Mouse (Mus musculus): Measurements from ENCODE around the gene Zbtb32.

Gene Zbtb32

GRCm38 (mm10) chr7:30598786-30599185 lies at the start of gene Zbtb32:
Zbtb32 (minus strand) TSS chr7:30598909.
- no peak for DNase-seq

DNA sequence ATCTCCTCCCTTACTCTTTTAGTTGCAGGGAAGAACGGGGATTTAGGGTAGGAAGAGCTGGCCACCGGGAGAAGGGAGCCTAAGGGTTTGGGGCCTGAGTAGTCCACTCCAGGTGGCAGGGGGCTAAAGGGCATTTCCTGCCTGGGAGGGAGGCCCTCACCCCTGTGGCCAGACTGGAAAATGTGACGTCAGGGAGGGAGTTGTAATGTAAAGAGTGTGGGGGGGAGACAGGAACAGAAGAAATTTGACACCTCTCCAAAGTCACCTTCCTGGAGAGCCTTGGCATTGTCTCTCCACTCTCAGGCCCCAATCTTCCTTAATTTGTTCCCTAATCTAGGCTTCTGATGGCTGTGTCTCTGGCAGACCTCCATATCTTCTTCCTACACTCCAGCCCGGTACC lies 40.4 kb upstream of the Zbtb32 start:
- no peak for DNase-seq

GRCm38 (mm10) chr7:30636395-30636794 lies 37.7 kb upstream of the Zbtb32 start:
- DNase-seq = no peak

DNA sequence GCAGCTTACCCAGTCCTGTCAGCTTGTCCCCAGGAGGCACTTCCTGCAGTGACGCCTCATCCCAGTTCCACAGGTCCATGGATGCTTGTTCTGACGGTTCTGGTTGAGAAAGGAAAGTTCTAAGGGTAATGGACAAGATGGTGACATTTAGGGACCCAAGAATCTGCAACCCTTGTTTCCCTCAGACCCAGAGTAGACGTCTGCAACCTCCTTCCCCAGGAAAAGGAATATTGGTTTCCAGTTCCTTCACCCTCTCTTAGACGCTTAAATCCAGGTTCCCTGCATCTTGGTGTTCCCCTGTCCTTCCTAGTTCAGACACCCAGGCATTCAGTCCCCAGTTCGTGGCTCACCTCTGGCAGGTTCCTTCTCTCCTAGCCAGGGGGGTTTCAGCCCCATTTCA lies 37.0 kb upstream of the Zbtb32 start, which contains the start of gene Etv2:
Gene Etv2 (minus strand): TSS at position 101 of the 400 bp plus-strand sequence.
- no peak for DNase-seq

DNA sequence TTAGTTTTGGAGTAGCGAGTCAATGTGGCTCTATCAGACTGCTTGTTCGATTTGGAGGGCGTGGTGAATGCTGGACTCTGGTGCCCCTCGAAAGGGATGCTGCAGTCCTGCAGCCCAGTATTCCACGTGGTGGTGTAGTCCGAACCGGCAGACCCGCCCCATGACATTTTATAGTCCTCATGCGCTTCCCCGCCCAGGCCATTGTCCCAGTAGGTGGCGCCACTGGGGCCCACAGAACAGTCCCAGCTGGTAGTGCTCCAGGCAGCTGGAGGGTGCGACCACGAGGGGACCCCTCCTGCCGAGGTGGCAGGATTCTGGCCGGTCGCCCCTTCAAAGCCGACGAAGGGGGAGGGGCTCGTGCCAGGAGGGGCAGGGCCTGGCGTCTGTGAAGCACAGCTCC lies 35.9 kb upstream of the Zbtb32 start:
- peak in 1 of 2 experiments; percentile 28 for DNase-seq

GRCm38 (mm10) chr7:30633762-30634412 lies 35.2 kb upstream of the Zbtb32 start:
- no peak for DNase-seq

DNA sequence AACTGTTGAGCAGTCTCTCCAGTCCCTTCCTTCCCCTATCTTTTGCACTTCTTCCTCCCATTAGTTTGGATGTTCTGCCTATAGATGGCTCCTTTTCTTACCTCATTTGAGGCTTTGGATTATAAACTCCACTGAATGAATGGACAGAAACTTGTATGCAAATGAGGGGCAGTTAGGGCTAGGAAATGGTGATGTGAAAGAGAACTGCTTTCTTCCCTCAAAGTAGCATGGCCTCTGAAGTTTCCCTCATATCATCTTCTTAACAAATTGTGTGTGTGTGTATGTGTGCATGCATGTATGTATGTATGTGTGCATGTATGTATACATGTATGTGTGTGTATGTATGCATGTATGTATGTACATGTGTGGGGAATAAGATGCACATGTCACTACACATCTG lies 30.3 kb upstream of the Zbtb32 start:
- DNase-seq = no peak

GRCm38 (mm10) chr7:30626647-30627046 lies 27.9 kb upstream of the Zbtb32 start:
- DNase-seq = no peak

DNA sequence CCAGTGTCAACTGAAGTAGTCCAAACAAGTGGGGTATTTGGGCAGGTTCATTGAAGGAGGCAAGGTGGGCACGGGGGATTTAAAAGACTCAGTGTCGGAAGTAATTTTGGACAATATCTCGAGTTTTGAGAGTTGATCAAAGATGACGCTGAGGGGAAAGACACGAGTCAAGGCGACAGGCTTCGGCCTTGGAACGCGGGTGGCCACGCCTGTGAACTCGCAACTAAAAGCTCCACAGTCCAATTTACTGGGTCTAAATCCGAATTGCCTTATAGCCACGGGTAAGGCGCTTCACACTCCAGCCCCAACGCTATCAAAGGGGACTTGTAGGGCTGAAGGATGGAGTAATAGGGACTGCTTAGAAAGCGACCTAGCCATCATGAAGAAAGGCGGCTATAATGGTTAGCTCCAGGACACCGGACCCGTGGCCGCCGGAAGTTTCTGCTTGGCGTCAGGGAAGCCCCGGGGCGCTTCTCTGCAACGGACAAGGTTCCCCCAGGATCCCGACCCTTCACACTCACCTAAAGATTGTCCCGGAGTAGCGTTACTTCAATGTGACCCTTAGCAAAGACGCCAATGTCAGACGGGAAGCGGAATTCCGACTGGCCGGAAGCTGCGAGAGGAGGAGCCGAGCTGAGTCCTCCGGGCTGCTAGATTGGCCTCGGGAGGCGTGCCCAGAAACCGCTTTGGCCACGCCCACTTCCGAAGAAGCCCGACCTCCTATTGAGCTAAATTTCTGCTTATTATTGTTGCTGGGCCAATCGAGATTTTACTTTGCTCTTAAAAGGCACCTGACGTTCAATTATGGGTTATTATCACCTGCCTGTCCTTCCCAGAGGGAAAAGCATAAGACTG lies 27.0 kb upstream of the Zbtb32 start, which contains the start of gene Cox6b1:
Gene Cox6b1 (minus strand): TSS at position 622 of the 855 bp plus-strand sequence.
- peak; percentile 84 to 87 for DNase-seq

GRCm38 (mm10) chr7:30619202-30619601 lies 20.5 kb upstream of the Zbtb32 start:
- peak in 1 of 2 experiments; percentile 25 for DNase-seq

DNA sequence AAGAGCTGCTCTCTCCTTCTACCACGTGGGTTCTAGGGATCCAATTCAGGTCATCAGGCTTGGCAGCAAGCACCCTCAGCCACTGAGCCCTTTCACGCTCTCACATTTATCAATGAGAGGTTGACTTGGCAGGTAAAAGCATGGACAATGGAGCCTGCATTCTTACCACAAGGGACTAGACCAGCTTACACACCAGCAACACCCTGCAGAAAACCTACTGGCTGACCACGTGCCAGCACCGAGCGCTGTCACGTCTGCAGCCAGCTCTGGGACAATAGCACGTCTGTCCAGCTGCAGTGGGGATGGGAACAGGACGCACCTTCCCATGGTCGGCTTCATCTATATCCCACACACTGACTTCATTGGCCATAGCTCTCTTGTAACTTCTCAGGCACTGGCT lies 19.9 kb upstream of the Zbtb32 start:
- no peak for DNase-seq

GRCm38 (mm10) chr7:30615049-30615760 lies 16.5 kb upstream of the Zbtb32 start:
- DNase-seq = no peak

GRCm38 (mm10) chr7:30614454-30614853 lies 15.7 kb upstream of the Zbtb32 start:
- no peak for DNase-seq

- peak; percentile 57 to 76 for DNase-seq
Observed at GRCm38 (mm10) chr7:30613529-30614112, 14.9 kb upstream of the Zbtb32 start.

- DNase-seq = no peak
Observed at GRCm38 (mm10) chr7:30612654-30613402, 14.1 kb upstream of the Zbtb32 start, which contains the start of gene Upk1a. Upk1a (minus strand) TSS chr7:30612847.

DNA sequence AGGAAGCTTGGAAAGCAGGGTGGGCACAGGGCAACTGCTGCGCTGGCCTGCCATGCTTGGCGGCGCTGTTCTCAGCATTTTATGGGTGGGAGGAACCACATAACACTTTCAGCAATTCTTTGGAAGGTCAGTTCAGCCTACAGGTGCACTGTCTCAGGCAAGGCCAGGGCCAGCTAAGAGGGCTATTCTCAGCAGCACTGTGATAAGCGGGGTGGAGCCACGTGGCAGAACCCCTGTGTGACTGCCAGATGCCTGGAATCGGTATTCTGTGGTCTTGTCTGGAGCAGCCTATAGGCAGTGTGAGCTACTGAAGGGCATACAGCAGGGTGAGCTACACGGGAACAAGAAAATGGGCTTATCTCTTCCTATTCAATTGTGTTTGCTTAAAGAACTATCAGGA lies 11.3 kb upstream of the Zbtb32 start:
- no peak for DNase-seq

DNA sequence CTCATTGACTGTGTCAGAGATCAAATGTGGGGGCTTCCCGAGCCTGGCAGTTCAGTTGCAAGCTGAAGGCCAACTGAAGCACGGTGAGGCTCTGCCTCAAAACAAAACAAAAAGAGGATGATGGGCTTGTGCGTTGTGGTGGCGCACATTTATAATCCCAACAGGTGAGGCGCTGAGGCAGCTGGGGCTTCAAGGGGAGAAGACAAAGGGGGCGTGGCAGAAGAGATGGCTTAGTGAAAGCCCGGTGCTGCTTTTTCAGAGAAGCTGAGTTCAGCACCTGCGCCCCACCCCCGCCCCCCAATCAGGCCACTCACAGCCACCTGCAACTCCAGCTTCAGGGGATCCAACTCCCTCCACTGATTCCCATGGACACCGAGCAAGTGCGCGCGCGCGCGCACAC lies 9.8 kb upstream of the Zbtb32 start:
- DNase-seq = no peak

- peak; percentile 59 to 60 for DNase-seq
Observed at GRCm38 (mm10) chr7:30607706-30608309, 9.1 kb upstream of the Zbtb32 start.

- no peak for DNase-seq
Observed at GRCm38 (mm10) chr7:30604944-30605343, 6.2 kb upstream of the Zbtb32 start.

- no peak for DNase-seq
Observed at GRCm38 (mm10) chr7:30604424-30604823, 5.7 kb upstream of the Zbtb32 start.

- DNase-seq = no peak
Observed at GRCm38 (mm10) chr7:30602583-30602982, 3.9 kb upstream of the Zbtb32 start.

DNA sequence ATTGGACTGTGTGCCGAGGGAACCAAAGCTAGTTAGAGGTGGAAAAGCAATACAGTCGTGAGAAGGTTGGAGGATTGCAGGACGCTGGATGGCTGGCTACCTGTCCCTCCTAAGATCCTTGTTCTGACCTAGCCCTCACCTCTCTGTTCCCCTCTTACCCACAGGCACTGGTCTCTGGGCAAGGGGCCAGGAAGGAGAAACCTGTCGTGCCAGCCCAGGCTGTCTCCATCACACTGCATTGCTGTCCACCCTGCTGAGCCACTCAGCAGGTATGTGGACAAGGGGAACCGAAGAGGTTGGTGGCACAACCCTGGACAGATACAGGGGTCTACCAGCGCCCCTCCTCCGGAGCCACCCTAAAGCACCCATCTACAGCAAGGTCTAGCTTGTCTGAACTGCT lies 1.9 kb upstream of the Zbtb32 start:
- DNase-seq = peak; percentile 23 to 39

All from cerebellum, adult 18-20 months (tissue).